Mouse (Mus musculus): ENCODE data around the gene C3.

C3 gene

DNA sequence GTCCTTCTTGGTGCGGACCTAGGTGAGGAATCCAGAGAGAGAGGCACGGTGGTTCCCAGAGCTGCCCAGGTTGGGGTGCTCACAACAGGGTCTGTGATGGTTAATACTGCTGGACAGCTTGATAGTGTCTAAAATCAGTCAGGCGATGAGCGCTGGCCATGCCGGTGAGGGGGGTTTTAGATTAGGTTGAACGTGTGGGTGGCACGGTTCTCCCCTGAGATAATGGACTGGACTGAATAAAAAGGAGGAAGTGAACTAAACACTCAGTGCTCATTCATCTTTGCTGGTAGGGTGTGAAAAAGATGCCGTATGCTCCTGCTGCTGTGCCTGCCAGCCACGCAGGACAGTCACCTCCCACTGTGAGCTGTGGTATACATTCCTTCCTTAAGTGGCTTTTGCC is 4.6 kb downstream of the C3 start:
- in situ Hi-C loops (cut with MseI, MboI), result loop anchor here in 1 of 2 experiments (10.0 kb wide), 1 partner anchor 111 kb away; no protein-coding TSS in a partner anchor

GRCm38 (mm10) chr17:57221911-57222310 is 6.0 kb downstream of the C3 start:
- in situ Hi-C loops (cut with MseI, MboI), result loop anchor here in 1 of 2 experiments (10.0 kb wide), 1 partner anchor 113 kb away; no protein-coding TSS in a partner anchor

GRCm38 (mm10) chr17:57219884-57220207 is 8.1 kb downstream of the C3 start:
- in situ Hi-C loops (cut with MseI, MboI), result loop anchor here (10.0 kb wide), 1 partner anchor 115 kb away; no protein-coding TSS in a partner anchor

- in situ Hi-C loops (cut with MseI, MboI), result loop anchor here in 1 of 2 experiments (10.0 kb wide), 1 partner anchor 115 kb away; no protein-coding TSS in a partner anchor
Measured at GRCm38 (mm10) chr17:57219167-57219883, 8.6 kb downstream of the C3 start.

DNA sequence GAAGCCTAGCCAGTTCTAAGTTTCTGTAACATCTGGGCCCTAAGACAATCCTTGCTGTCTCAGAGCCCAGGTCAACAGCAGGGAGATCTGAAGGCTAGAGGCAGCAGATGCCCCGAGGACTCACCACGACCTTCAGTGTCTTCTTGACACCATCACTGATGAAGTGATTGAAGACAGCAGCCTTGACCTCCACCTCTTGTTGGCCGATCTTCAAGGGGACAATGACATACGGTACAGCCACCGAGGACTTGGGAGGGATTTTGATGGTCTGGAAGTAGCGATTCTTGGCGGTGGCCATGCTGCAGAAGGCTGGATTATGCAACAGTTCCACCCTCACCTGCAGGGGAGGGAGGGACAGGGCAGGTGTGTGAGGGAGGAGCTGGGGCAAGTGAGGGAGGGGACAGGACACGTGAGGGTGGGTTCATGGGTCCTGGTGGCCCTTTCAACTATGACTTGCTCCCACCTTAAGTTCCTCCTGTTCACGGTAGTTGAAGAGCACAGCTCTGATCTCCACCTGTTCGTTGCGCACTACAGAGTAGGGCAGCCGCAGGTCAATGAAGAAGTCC is 9.5 kb downstream of the C3 start:
- in situ Hi-C loops (cut with MseI, MboI), result loop anchor here in 1 of 2 experiments (10.0 kb wide), 1 partner anchor 116 kb away; no protein-coding TSS in a partner anchor

DNA sequence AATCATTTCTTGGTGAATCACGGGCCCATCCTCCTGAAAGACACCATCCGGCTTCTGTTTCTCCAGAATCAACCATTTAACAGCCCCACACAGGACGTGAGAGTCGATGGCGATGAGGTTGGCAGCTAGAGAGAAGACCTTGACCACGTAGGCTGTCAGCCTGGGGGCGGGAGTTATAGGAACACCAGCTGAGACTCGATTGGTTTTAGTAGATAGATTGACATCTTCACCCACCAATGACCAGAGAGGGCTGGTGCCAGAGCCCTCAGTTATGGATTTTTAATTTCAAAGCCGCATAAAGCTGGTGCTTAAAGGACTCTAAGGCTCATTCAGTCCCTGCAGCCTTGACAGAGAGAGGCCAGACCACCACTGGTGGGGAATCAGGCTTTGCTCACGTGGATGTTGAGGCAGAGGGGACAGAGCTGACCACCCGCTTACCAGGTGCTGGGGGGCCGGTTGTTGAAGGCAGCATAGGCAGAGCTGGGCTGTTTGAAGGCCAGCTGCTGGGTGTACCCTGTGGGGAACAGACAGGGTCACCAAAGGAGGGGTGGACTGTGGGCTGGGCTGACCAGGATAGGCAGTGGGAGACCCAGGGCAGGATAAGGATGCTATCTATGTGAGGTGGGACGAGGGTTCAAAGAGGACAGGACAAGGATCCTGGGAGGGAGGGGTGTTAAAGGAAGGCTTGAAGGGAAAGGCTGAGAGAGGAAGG is 13.1 kb downstream of the C3 start:
- in situ Hi-C loops (cut with MseI, MboI), result loop anchor here in 1 of 2 experiments (10.0 kb wide), 1 partner anchor 120 kb away; no protein-coding TSS in a partner anchor

- in situ Hi-C loops (cut with MseI, MboI), result loop anchor here in 1 of 2 experiments (10.0 kb wide), 1 partner anchor 123 kb away; no protein-coding TSS in a partner anchor
Measured at GRCm38 (mm10) chr17:57211501-57211900, 16.4 kb downstream of the C3 start.

- in situ Hi-C loops (cut with MseI, MboI), result no loop called here
Measured at GRCm38 (mm10) chr17:57209330-57209729, 18.6 kb downstream of the C3 start.

DNA sequence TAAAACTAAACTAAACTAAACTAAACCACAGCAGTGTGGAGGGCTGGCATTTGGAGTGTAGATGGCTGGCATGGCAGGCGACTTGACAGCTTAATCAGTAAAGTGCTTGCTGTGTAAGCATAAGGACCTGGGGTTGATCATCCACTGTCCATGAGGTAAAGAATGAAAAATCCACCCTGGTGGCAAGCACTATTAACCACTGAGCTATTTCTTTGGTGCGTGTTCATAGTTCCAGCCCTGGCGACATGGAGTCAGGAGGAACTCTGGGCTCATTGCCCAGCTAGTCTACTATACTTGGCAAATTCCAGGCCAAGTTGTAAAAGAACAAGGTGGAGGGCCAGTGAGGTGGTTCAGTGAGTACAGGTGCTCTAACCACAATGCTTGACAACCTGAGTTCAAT is 20.0 kb downstream of the C3 start:
- in situ Hi-C loops (cut with MseI, MboI), result no loop called here

DNA sequence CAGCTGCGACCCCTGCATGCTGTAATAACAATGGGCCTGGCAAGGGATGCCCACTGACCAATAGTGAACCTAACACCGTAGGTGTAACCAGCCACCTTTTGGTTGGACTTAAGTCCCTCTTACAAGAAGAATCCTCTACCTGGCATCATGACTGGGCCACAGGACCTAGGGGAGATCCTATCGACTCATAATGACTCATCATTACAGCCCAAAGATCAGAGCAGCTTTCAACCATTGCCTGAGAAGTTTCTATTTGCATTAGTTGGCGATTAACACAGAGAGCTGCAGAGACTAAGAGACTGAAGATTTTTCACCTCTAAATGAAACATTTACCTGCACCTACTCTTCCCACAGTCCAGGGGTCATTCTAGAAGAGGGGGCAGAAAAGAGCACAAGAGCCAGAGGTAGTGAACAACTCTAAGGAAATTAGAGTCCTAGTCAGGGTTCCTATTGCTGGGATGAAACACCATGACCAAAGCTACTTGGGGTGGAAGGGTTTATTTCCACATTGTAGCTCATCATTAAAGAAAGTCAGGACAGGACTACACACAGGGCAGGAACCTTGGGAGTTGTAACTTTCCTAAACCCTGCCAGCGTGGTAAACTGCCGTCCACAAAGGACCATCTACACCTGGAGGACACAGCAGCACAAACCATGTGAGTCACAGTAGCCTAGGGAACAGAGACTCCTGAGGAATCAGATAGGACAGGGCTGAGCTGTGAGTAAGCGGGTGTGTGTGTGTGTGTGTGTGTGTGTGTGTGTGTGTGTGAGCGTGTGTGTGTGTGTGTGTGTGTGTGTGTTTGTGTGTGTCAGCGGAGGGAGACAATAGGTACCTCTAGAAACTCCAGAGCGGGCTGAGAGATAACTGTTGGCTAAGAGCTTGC is 25.9 kb downstream of the C3 start:
- in situ Hi-C loops (cut with MseI, MboI), result no loop called here

GRCm38 (mm10) chr17:57198252-57198651 is 29.7 kb downstream of the C3 start:
- in situ Hi-C loops (cut with MseI, MboI), result no loop called here

GRCm38 (mm10) chr17:57195326-57196010 is 32.5 kb downstream of the C3 start:
- in situ Hi-C loops (cut with MseI, MboI), result no loop called here

- in situ Hi-C loops (cut with MseI, MboI), result no loop called here
Measured at GRCm38 (mm10) chr17:57194771-57195170, 33.2 kb downstream of the C3 start.

DNA sequence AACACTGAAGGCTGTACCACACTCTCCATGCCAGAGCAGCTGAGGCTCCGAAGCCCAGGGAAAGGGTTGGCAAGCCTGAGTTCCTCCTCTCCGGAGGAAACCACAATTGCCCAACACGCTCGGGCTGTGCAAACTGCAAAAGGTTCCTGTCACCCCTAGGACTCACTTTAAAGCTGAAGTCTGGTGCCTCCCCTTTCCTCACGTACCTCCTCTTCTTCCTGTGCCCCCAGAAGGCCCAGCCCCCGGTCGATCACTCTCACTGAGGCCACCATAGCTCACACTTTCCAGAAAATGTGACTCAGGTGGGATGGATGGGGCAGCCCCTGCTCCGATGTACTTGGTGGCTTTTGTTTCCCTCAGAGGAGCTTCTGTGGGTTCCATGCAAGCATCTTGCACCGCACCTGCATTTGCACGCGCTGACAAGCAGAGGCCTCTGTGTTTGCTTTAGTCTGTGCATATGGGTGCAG is 33.9 kb downstream of the C3 start, which contains the start of gene Tnfsf14:
Gene Tnfsf14, minus strand, starts transcription at position 137 of the 467 bp plus-strand sequence.
- in situ Hi-C loops (cut with MseI, MboI), result no loop called here

DNA sequence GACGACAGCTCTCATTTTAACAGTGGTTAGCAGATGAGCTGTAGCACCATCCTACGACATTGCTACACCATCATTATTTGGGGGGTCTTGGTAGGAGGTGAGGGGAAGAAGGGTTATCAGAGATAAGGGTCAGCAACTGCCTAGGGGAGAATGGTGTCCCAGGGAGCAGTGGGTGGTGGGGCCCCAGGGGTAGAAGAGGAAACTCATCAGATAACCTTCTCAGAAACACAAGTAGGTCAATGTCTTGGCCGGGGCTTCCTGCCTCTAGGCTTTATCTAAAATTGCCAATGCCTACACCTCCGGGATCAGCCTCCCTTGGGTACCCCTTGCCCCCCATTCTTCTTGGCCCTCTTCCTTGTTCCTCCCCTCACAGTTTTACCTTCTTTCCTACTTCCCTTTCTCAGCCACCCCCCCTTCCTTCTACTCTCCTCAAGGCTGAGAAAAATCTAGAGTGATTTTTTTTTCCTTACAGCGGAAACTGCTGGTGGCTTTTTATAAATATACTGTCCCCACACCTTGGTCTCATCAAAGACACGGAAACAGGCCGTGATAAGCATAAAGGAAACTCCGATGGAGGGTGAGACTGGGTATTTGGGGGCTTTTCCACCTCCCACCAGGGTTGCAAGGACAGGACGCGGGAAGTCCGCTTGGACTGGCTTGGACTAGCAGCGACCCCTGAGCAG is 39.3 kb downstream of the C3 start:
- in situ Hi-C loops (cut with MseI, MboI), result no loop called here

GRCm38 (mm10) chr17:57185641-57186040 is 42.3 kb downstream of the C3 start:
- in situ Hi-C loops (cut with MseI, MboI), result no loop called here

- in situ Hi-C loops (cut with MseI, MboI), result no loop called here
Measured at GRCm38 (mm10) chr17:57182871-57183270, 45.1 kb downstream of the C3 start.

DNA sequence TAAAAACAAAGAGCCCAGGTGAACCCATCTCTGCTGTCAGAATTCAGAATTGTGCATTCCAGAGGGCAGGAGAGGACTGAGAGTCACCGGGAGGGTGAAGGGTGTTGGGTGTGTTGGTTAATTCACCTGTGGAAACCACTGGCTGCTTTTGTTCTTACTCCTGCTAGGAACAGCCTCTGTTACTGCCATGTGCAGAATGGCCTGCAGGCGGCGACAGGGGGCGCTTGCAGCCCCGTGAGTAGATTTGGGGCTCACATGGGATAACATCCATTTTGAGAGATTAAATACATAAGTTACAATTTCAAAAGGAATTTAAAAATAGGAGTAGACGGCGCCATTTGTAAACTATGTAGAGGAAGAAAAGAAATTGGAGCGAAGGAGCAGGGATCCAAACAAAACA is 47.6 kb downstream of the C3 start:
- in situ Hi-C loops (cut with MseI, MboI), result no loop called here

GRCm38 (mm10) chr17:57173351-57173750 is 54.6 kb downstream of the C3 start:
- in situ Hi-C loops (cut with MseI, MboI), result no loop called here

GRCm38 (mm10) chr17:57172378-57172777 is 55.6 kb downstream of the C3 start:
- in situ Hi-C loops (cut with MseI, MboI), result no loop called here

Measured in mouse trophoblast stem cell (cell line).